Mouse (Mus musculus): ENCODE data around the gene Map1s.
"Not testable (repeated sequence)": the region's sequence is repeated elsewhere in the genome, so short reads cannot be mapped to it uniquely, and the experiment has no call there.

Map1s gene

GRCm38 (mm10) chr8:70879500-70879899 is 26.2 kb upstream of the Map1s start:
- no peak for DNase-seq (ENCODE audit: low spot score)

GRCm38 (mm10) chr8:70880126-70880525 is 25.6 kb upstream of the Map1s start:
- no peak for DNase-seq (ENCODE audit: low spot score)

GRCm38 (mm10) chr8:70880546-70880945 is 25.2 kb upstream of the Map1s start:
- no peak for DNase-seq (ENCODE audit: low spot score)

- DNase-seq (ENCODE audit: low spot score) = no peak
These were observed 21.5 kb upstream of the Map1s start for GRCm38 (mm10) chr8:70884186-70884585.

GRCm38 (mm10) chr8:70884683-70885082 is 21.0 kb upstream of the Map1s start:
- DNase-seq (ENCODE audit: low spot score) = no peak

- DNase-seq (ENCODE audit: low spot score) = no peak
These were observed 20.1 kb upstream of the Map1s start for GRCm38 (mm10) chr8:70885612-70886011.

- peak; percentile 55 for DNase-seq (ENCODE audit: low spot score)
These were observed 18.1 kb upstream of the Map1s start for GRCm38 (mm10) chr8:70887669-70888068.

GRCm38 (mm10) chr8:70890656-70891055 is 15.1 kb upstream of the Map1s start:
- DNase-seq (ENCODE audit: low spot score) = no peak

GRCm38 (mm10) chr8:70891356-70891755 is 14.4 kb upstream of the Map1s start:
- DNase-seq (ENCODE audit: low spot score) = peak; percentile 54

- DNase-seq (ENCODE audit: low spot score) = no peak
These were observed 13.5 kb upstream of the Map1s start, which contains the start of gene Slc5a5 for GRCm38 (mm10) chr8:70892022-70892895. Gene Slc5a5 (minus strand): TSS chr8:70892757.

GRCm38 (mm10) chr8:70892896-70893655 is 12.7 kb upstream of the Map1s start:
- DNase-seq (ENCODE audit: low spot score) = no peak

- peak; percentile 70 for DNase-seq (ENCODE audit: low spot score)
These were observed 11.9 kb upstream of the Map1s start for GRCm38 (mm10) chr8:70893656-70894384.

GRCm38 (mm10) chr8:70894385-70894720 is 11.4 kb upstream of the Map1s start:
- DNase-seq (ENCODE audit: low spot score) = no peak

GRCm38 (mm10) chr8:70894771-70895545 is 10.8 kb upstream of the Map1s start:
- DNase-seq (ENCODE audit: low spot score) = no peak

GRCm38 (mm10) chr8:70895571-70896259 is 10.0 kb upstream of the Map1s start:
- DNase-seq (ENCODE audit: low spot score) = not testable (repeated sequence)

GRCm38 (mm10) chr8:70896316-70897020 is 9.3 kb upstream of the Map1s start:
- DNase-seq (ENCODE audit: low spot score) = no peak

GRCm38 (mm10) chr8:70897021-70897680 is 8.6 kb upstream of the Map1s start, which contains the start of gene Rpl18a:
Gene Rpl18a (minus strand): TSS chr8:70897412.
- DNase-seq (ENCODE audit: low spot score) = peak; percentile 98

GRCm38 (mm10) chr8:70897681-70898413 is 7.9 kb upstream of the Map1s start:
- DNase-seq (ENCODE audit: low spot score) = peak; percentile 76

GRCm38 (mm10) chr8:70898661-70899198 is 7.0 kb upstream of the Map1s start:
- no peak for DNase-seq (ENCODE audit: low spot score)
